Mouse (Mus musculus) neural tube, embryonic 14.5 days (tissue): ENCODE data around the gene Egf. TPM values are rescaled to one million over a fixed set of nuclear protein-coding genes. Genes with fewer than 3 reads are reported as not detected.

ENCODE experiments used
- ATAC-seq: fragments of 200-750 bp; cut with Nextera tagmentation; 2 replicates; pipeline ENCODE4 v1.8.0; 2017; ENCODE audit warnings: low read depth, mild to moderate bottlenecking, moderate TSS enrichment, moderate library complexity
- H3K27ac ChIP-seq: fragments of 300-500 bp; sonication (generic); 2 replicates; pipeline ENCODE4 v1.5.1; 2014; ENCODE audit warnings: low read depth, mild to moderate bottlenecking, control low read depth, low read length, moderate library complexity, mixed read lengths
- H3K27me3 ChIP-seq: fragments of 300-500 bp; sonication (generic); 2 replicates; pipeline ENCODE4 v1.6.1; 2014; ENCODE audit warnings: low read length; ENCODE audit not compliant: control insufficient read depth, insufficient read depth
- H3K36me3 ChIP-seq: fragments of 300-500 bp; sonication (generic); 2 replicates; pipeline ENCODE4 v1.6.1; 2014; ENCODE audit warnings: low read length, mixed read lengths; ENCODE audit not compliant: control insufficient read depth, insufficient read depth
- H3K4me1 ChIP-seq: fragments of 300-500 bp; sonication (generic); 2 replicates; pipeline ENCODE4 v1.6.1; 2014; ENCODE audit warnings: low read length; ENCODE audit not compliant: control insufficient read depth, insufficient read depth
- H3K4me2 ChIP-seq: fragments of 300-500 bp; sonication (generic); 2 replicates; pipeline ENCODE4 v1.6.1; 2014; ENCODE audit warnings: mild to moderate bottlenecking, low read depth, low read length, control low read depth
- H3K4me3 ChIP-seq: fragments of 300-500 bp; sonication (generic); 2 replicates; pipeline ENCODE4 v1.5.1; 2014; ENCODE audit warnings: low read depth, low read length, control low read depth, mixed read lengths
- H3K9ac ChIP-seq: fragments of 300-500 bp; sonication (generic); replicated peaks from 2 replicates; pipeline ENCODE4 v1.6.1; 2014; ENCODE audit warnings: low read depth, mild to moderate bottlenecking, control low read depth, low read length, mixed read lengths
- H3K9me3 ChIP-seq: fragments of 300-500 bp; sonication (generic); 2 replicates; pipeline ENCODE4 v1.6.1; 2016; ENCODE audit warnings: low read length; ENCODE audit not compliant: control insufficient read depth
- WGBS: fragments of 180-500 bp; shearing (Covaris S2); extraction: QIAGEN DNeasy Blood & Tissue Kit; methylation state at CpG from one replicate; pipeline ENCODE4 v1.1.7; 2014; 5-methylcytosine and 5-hydroxymethylcytosine counted together
- polyA plus RNA-seq: library from polyadenylated mRNA; unstranded; fragments of >200 nt; fragmentation: Nextera tagmentation; extraction: Ambion mirVana; gene quantifications from 2 replicates; pipeline ENCODE4 v1.2.1, GENCODE M21; 2014

Egf gene
- polyA plus RNA-seq, 1 experiment from 2014 or later: 3.6 TPM

GRCm38 (mm10) chr3:129695943-129696342, 59.2 kb downstream of the Egf start:
- no peaks in the 10 kb centered on the region for H3K27me3 ChIP-seq
- H3K9me3 ChIP-seq: no peaks in the 10 kb centered on the region
- H3K9ac ChIP-seq: no peak overlapping the region
- no peak overlapping the region for H3K27ac ChIP-seq
- H3K4me1 ChIP-seq: no peaks in the 10 kb centered on the region
- H3K4me2 ChIP-seq: no peak overlapping the region
- 94% methylated on average over 8 of the region's 8 CpGs for WGBS
- no peak overlapping the region for H3K4me3 ChIP-seq
- ATAC-seq: no peak
- no peaks in the 10 kb centered on the region for H3K36me3 ChIP-seq

- no peak overlapping the region for H3K27ac ChIP-seq
- WGBS: 61% methylated on average over 4 of the region's 4 CpGs
- no peak overlapping the region for H3K4me3 ChIP-seq
- no peaks in the 10 kb centered on the region for H3K4me1 ChIP-seq
- no peaks in the 10 kb centered on the region for H3K36me3 ChIP-seq
- H3K9ac ChIP-seq: no peak overlapping the region
- H3K9me3 ChIP-seq: no peaks in the 10 kb centered on the region
- no peak overlapping the region for H3K4me2 ChIP-seq
- no peaks in the 10 kb centered on the region for H3K27me3 ChIP-seq
- no peak for ATAC-seq
Observed at GRCm38 (mm10) chr3:129693581-129693980, 61.5 kb downstream of the Egf start.

GRCm38 (mm10) chr3:129692816-129693215, 62.3 kb downstream of the Egf start:
- Histone ChIP-seq H3K4me2 (no peak overlapping the region), H3K4me1 (no peaks in the 10 kb centered on the region), H3K36me3 (no peaks in the 10 kb centered on the region), H3K9me3 (no peaks in the 10 kb centered on the region), H3K4me3 (no peak overlapping the region), H3K27me3 (no peaks in the 10 kb centered on the region), H3K27ac (no peak overlapping the region), H3K9ac (no peak overlapping the region)
- WGBS: 64% methylated on average over 16 of the region's 16 CpGs
- ATAC-seq: no peak

- Histone ChIP-seq H3K4me3 (no peak overlapping the region), H3K4me1 (no peaks in the 10 kb centered on the region), H3K36me3 (no peaks in the 10 kb centered on the region), H3K9me3 (no peaks in the 10 kb centered on the region), H3K9ac (no peak overlapping the region), H3K27ac (no peak overlapping the region), H3K4me2 (no peak overlapping the region), H3K27me3 (no peaks in the 10 kb centered on the region)
- ATAC-seq: no peak
- WGBS: 75% methylated on average over 5 of the region's 5 CpGs
Observed at GRCm38 (mm10) chr3:129687429-129687828, 67.7 kb downstream of the Egf start.

GRCm38 (mm10) chr3:129686698-129687333, 68.3 kb downstream of the Egf start:
- Histone ChIP-seq H3K4me1 (no peaks in the 10 kb centered on the region), H3K27ac (no peak overlapping the region), H3K36me3 (no peaks in the 10 kb centered on the region), H3K4me2 (no peak overlapping the region), H3K4me3 (no peak overlapping the region), H3K9me3 (no peaks in the 10 kb centered on the region), H3K9ac (no peak overlapping the region), H3K27me3 (no peaks in the 10 kb centered on the region)
- peak; percentile 71; the same call in 1 of the 2 replicates for ATAC-seq
- WGBS: 56% methylated on average over 8 of the region's 8 CpGs

- no peak overlapping the region for H3K4me3 ChIP-seq
- 0 out of 2 replicates have a peak, but pooled peaks have one; percentile 16 for ATAC-seq
- no peaks in the 10 kb centered on the region for H3K36me3 ChIP-seq
- H3K4me2 ChIP-seq: no peak overlapping the region
- no peaks in the 10 kb centered on the region for H3K4me1 ChIP-seq
- H3K27ac ChIP-seq: no peak overlapping the region
- WGBS: 77% methylated on average over 12 of the region's 12 CpGs
- no peaks in the 10 kb centered on the region for H3K27me3 ChIP-seq
- H3K9me3 ChIP-seq: no peaks in the 10 kb centered on the region
- no peak overlapping the region for H3K9ac ChIP-seq
Observed at GRCm38 (mm10) chr3:129686196-129686595, 68.9 kb downstream of the Egf start.

GRCm38 (mm10) chr3:129683060-129683679, 71.9 kb downstream of the Egf start:
- Histone ChIP-seq H3K9ac (no peak overlapping the region), H3K27ac (no peak overlapping the region), H3K9me3 (no peaks in the 10 kb centered on the region), H3K4me1 (no peaks in the 10 kb centered on the region), H3K4me3 (no peak overlapping the region), H3K4me2 (no peak overlapping the region), H3K36me3 (no peaks in the 10 kb centered on the region), H3K27me3 (no peaks in the 10 kb centered on the region)
- 90% methylated on average over 10 of the region's 10 CpGs for WGBS
- ATAC-seq: no peak

- 84% methylated on average over 10 of the region's 10 CpGs for WGBS
- Histone ChIP-seq H3K4me3 (no peak overlapping the region), H3K36me3 (no peaks in the 10 kb centered on the region)
Observed at GRCm38 (mm10) chr3:129682389-129682788, 72.7 kb downstream of the Egf start.

GRCm38 (mm10) chr3:129681841-129682240, 73.3 kb downstream of the Egf start:
- Histone ChIP-seq H3K27me3 (no peaks in the 10 kb centered on the region), H3K4me2 (no peak overlapping the region), H3K27ac (no peak overlapping the region), H3K4me1 (no peaks in the 10 kb centered on the region), H3K9me3 (no peaks in the 10 kb centered on the region), H3K4me3 (no peak overlapping the region), H3K9ac (no peak overlapping the region), H3K36me3 (no peaks in the 10 kb centered on the region)
- ATAC-seq: no peak
- 87% methylated on average over 4 of the region's 4 CpGs for WGBS

More at GRCm38 (mm10) chr3:129682389-129682788, 72.7 kb downstream of the Egf start:
- H3K9ac ChIP-seq: no peak overlapping the region
- H3K9me3 ChIP-seq: no peaks in the 10 kb centered on the region
- no peaks in the 10 kb centered on the region for H3K27me3 ChIP-seq
- H3K4me2 ChIP-seq: no peak overlapping the region
- H3K4me1 ChIP-seq: no peaks in the 10 kb centered on the region
- ATAC-seq: no peak
- no peak overlapping the region for H3K27ac ChIP-seq
